Mouse (Mus musculus): ENCODE results near the gene Rab5if. TPM values are rescaled to one million over a fixed set of nuclear protein-coding genes. Genes with fewer than 3 reads are reported as not detected.
"Not testable (repeated sequence)": the region's sequence is repeated elsewhere in the genome, so short reads cannot be mapped to it uniquely, and the experiment has no call there.

Rab5if gene
- polyA plus RNA-seq, 1 experiment from 2014 or later = 164 TPM

DNA sequence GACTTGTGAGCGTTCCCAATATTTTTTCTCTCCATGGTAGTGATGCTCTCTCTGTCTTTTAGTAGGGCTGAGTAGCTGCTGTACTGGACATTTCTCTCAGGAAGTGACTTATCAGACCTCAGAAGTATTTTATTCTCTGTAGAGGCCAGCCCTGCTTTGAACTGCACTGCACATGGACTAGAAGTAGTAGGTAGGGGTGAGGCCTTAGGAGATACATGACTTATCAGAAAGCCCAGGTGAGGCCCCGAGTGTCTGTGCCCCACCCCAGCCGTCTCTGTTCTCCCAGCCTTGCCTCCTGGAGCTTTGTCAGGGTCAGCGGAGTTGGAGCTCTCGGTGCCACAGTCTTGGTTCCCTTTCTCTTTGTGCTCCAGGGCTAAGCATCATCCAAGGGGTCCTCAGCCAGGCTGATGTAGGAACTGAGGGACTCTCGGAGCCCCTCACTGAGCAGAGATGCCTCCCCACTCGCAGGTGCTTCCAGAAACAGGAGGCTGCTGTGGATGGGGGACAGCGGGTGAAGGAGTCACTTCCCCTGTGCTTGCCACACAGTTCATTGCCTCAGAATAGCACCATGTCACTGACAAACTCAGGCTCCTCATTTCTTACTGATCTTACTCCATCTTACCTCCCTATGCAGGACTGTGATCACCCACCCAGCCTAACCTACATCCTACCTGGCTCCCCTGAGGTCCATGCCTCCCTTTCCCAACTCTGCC, 11.3 kb downstream of the Rab5if start:
- H3K36me3 ChIP-seq = peaks cover 29% of the 10 kb centered on the region

DNA sequence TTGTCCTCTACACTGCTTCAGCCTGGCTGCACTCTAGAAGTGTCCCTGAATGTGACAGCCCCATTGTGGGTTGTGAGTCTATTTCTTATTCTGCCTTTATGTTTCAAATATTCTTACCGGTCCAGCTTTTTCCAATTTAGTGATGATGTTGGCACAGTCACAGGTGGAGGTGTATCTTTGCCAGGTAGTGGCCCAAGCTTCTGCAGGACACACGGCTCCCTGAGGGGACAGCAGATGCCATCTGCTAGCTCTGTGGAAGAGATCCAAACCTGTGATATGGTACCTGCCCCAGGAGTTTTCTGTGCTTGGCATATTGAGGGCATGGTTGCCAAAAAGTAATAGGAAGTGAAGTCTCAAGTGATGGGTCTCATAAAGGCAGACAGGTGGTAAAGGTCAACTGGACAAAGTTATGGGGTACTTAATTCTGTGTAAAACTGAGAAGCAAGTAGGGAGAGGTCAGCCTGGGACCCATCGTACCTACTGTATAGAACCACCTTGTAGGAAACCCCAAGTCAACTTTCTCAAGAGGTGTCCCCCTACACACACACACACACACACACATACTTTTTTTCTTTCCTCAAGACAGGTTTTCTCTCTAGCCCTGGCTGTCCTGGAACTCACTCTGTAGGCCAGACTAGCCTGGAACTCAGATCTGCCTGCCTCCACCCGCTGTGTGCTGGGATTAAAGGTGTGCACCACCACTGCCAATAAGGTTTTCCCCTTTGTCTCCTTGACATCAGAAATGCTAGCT, 12.0 kb downstream of the Rab5if start:
- H3K36me3 ChIP-seq = peaks cover 29% of the 10 kb centered on the region
- H3K4me2 ChIP-seq = no peak overlapping the region
- WGBS = 91% methylated on average over 4 of the region's 4 CpGs
- H3K4me3 ChIP-seq = no peak overlapping the region
- H3K27me3 ChIP-seq = no peaks in the 10 kb centered on the region
- H3K9ac ChIP-seq = no peak overlapping the region
- no peak for ATAC-seq (replicated peaks; ENCODE audit: insufficient number of reproducible peaks, insufficient read depth, low FRiP score, low read depth)
- no peak overlapping the region for H3K27ac ChIP-seq
- no peaks in the 10 kb centered on the region for H3K9me3 ChIP-seq (replicated peaks)
- H3K4me1 ChIP-seq (replicated peaks) = peaks cover 6% of the 10 kb centered on the region; the same call in 1 of the 2 replicates

More for the DNA sequence above, 11.3 kb downstream of the Rab5if start:
- H3K4me3 ChIP-seq = no peak overlapping the region
- H3K4me2 ChIP-seq = no peak overlapping the region
- 86% methylated on average over 8 of the region's 8 CpGs for WGBS
- peaks cover 11% of the 10 kb centered on the region; the same call in 1 of the 2 replicates for H3K4me1 ChIP-seq (replicated peaks)
- no peak for ATAC-seq (replicated peaks; ENCODE audit: insufficient number of reproducible peaks, insufficient read depth, low FRiP score, low read depth)
- H3K27me3 ChIP-seq = no peaks in the 10 kb centered on the region
- H3K27ac ChIP-seq = no peak overlapping the region
- H3K9ac ChIP-seq = no peak overlapping the region
- no peaks in the 10 kb centered on the region for H3K9me3 ChIP-seq (replicated peaks)

DNA sequence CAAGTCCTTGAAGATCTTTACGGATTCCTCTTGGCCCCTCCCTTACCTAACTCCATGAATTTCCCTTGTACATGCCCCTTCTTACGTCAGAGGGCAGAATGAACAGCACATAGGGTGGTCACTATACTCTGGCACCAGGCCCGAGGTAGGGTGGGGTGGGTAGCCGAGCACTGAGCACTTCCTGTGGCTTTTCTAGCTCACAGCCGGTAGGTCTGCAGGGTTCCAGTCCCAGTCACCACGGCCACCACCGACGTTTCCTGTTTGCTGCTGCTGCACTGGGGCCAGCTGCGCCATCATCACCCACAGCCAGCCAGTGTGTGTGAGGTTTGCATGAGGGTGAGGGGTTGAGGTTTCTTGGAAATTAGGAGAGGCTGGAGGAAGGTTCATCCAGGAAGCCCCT, 14.8 kb downstream of the Rab5if start:
- ATAC-seq (replicated peaks; ENCODE audit: insufficient number of reproducible peaks, insufficient read depth, low FRiP score, low read depth) = peak; percentile 52; the same call in 1 of the 2 replicates
- no peak overlapping the region for H3K4me3 ChIP-seq
- H3K9me3 ChIP-seq (replicated peaks) = no peaks in the 10 kb centered on the region
- no peak overlapping the region for H3K4me2 ChIP-seq
- WGBS = 49% methylated on average over 9 of the region's 9 CpGs
- H3K9ac ChIP-seq = no peak overlapping the region
- peaks cover 16% of the 10 kb centered on the region for H3K36me3 ChIP-seq
- H3K4me1 ChIP-seq (replicated peaks) = no peaks in the 10 kb centered on the region
- no peaks in the 10 kb centered on the region for H3K27me3 ChIP-seq
- H3K27ac ChIP-seq = no peak overlapping the region

DNA sequence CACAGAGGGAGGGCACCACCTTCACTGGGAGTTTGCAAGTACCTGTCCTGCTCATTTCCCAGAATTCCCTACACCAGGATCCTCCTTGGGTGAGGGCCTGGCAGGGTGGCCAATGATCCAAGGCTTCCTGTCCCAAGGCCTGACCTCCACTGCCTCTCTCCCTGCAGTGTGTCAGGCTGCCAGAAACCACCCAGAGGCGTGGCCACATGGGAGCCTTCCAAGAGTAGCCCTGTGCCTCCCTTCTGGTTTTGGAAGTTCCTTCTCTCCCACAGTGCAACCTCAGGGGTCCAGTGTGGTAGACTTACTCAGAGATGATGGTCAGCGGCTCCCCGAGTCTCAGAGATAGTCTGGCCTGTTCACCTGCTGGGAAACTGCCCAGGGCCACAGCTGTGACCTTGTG, 16.6 kb downstream of the Rab5if start:
- H3K4me2 ChIP-seq = no peak overlapping the region
- 83% methylated on average over 3 of the region's 3 CpGs for WGBS

DNA sequence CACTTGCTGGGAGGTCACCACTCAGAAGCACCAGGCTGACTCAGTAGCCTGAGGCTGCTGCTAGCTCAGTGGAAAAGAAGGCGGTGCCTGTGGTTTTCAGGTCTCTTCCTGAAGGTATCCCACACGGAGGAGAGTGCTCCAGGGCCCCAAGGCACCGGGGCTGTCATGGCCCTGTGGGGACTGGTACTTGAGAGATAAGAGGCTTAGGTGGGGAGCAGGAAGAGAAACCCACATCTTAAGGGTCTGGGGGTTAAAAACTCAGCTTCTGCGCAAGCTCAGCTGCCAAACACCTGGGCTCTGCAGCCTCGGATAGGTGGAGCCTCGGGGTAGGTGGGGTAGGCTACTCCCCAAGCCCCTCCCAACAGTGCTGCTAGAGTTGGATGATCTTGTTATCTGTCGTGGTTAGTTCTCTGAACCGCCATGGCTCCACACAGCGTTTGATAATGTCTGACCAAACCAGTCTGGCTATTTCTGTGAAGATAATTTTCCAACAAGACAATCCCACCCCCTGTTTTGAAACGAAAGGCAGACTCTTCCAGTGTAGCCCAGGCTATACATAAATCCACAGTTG, 19.6 kb downstream of the Rab5if start:
- no peak overlapping the region for H3K4me3 ChIP-seq
- H3K27me3 ChIP-seq = no peaks in the 10 kb centered on the region
- no peaks in the 10 kb centered on the region for H3K9me3 ChIP-seq (replicated peaks)
- no peak overlapping the region for H3K4me2 ChIP-seq
- H3K27ac ChIP-seq = no peak overlapping the region
- no peaks in the 10 kb centered on the region for H3K36me3 ChIP-seq
- no peak overlapping the region for H3K9ac ChIP-seq
- WGBS = 27% methylated on average over 10 of the region's 10 CpGs
- ATAC-seq (replicated peaks; ENCODE audit: insufficient number of reproducible peaks, insufficient read depth, low FRiP score, low read depth) = no peak; the same call in 1 of the 2 replicates
- H3K4me1 ChIP-seq (replicated peaks) = no peaks in the 10 kb centered on the region

More for the DNA sequence above, 16.6 kb downstream of the Rab5if start:
- Histone ChIP-seq H3K9me3 (replicated peaks) (no peaks in the 10 kb centered on the region), H3K27me3 (no peaks in the 10 kb centered on the region), H3K4me1 (replicated peaks) (no peaks in the 10 kb centered on the region), H3K36me3 (peaks cover 4% of the 10 kb centered on the region), H3K4me3 (no peak overlapping the region), H3K9ac (no peak overlapping the region), H3K27ac (no peak overlapping the region)
- no peak for ATAC-seq (replicated peaks; ENCODE audit: insufficient number of reproducible peaks, insufficient read depth, low FRiP score, low read depth)

DNA sequence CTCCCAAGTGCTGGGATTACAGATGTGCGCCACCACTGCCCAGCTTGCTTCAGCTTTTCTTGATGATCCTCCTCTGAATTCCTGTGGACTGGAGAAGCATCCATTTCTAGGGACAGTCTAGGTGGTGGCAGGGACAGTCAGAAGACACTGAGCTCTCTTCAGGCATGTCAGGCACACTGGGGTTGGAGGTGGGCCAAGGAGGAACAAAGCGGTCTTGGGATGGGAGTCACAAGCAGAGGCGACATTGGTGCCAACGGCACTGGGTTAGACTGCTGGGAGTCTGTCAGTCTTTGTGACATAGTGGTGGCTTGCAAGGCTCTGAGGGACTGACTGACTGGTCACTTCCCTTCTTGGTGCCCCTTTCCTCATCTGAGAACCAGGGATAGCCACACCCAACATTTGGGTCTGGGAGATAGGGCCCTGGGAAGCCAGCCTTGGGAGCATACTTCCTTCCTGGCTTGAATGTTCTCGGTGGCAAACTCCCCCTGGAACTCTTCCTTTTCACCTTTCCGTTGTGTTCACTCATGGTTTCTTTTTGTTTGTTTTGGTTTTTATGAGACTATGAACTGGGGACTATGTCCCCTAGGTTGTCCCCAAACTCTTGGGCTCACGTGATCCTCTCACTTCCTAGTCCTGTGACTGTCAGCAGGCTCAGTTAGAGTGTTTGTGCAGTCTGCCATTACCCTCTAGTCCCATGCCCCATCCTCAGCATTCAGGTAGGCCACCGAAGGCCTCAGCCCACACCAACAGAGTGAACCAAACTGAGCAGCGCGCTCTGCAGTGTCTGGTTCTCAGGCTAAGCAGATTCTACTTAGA, 21.7 kb downstream of the Rab5if start:
- Histone ChIP-seq H3K4me1 (replicated peaks) (no peaks in the 10 kb centered on the region), H3K27me3 (no peaks in the 10 kb centered on the region), H3K9ac (no peak overlapping the region), H3K27ac (no peak overlapping the region), H3K4me2 (no peak overlapping the region), H3K9me3 (replicated peaks) (no peaks in the 10 kb centered on the region), H3K36me3 (no peaks in the 10 kb centered on the region), H3K4me3 (no peak overlapping the region)
- no peak for ATAC-seq (replicated peaks; ENCODE audit: insufficient number of reproducible peaks, insufficient read depth, low FRiP score, low read depth)
- 74% methylated on average over 10 of the region's 10 CpGs for WGBS

DNA sequence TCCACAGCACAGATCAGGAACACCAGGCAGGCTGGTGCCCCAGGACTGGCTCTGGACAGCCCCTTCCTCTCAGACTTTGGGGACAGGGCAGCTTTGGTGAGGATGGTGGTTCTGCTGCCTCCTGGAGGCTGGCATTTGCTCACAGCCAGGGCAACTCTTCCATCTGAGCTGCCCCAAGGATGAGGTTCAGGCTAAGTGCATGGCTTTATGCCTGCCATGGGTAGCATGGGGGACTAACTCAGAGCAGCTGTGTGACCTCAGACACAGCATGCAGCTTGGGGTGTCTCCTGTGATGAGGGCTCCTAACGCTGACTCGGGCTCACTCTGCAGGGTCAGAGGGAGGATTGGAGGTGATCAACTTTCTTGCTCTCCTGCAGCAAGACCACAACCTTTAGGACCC, 22.7 kb downstream of the Rab5if start:
- H3K27ac ChIP-seq; H3K4me2 ChIP-seq; H3K4me1 ChIP-seq (replicated peaks); H3K36me3 ChIP-seq; H3K27me3 ChIP-seq; H3K9ac ChIP-seq; H3K9me3 ChIP-seq (replicated peaks); ATAC-seq (replicated peaks; ENCODE audit: insufficient number of reproducible peaks, insufficient read depth, low FRiP score, low read depth): not testable (repeated sequence)
- H3K4me3 ChIP-seq = peak overlapping the region; percentile 20; the same call in 1 of the 2 replicates
- WGBS = 68% methylated on average over 2 of the region's 2 CpGs

DNA sequence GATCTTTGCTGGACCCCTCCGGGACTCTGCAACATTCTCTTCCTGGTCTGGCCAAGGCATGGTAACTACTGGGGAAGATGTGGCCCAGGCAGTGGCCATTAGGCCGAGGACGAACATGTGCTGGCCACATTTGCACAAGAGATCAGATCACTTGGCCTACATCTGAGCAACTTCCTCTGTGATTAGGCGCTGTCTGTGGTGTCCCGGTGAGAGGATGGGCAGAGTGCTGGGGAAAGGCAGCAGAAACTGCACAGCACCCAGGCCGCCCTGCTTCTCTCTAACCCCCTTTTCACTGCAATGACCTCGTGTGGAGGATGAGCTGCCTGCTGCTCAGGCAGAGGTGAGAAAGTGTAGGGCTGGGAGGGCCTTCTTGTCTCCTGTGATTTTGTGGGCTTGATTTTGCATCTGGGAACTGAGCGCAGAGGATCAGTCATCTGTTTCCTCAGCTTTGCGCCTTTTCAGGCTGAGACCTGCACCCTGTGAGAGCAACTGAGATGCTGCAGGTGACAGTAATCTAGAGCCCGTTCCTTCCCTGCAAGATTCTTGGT, 23.2 kb downstream of the Rab5if start:
- H3K36me3 ChIP-seq = no peaks in the 10 kb centered on the region
- WGBS = 70% methylated on average over 10 of the region's 10 CpGs
- H3K9ac ChIP-seq = no peak overlapping the region
- H3K9me3 ChIP-seq (replicated peaks) = no peaks in the 10 kb centered on the region
- no peak overlapping the region for H3K4me2 ChIP-seq
- no peaks in the 10 kb centered on the region for H3K4me1 ChIP-seq (replicated peaks)
- no peak overlapping the region for H3K27ac ChIP-seq
- H3K4me3 ChIP-seq = peak overlapping the region; percentile 20; the same call in 1 of the 2 replicates
- no peak for ATAC-seq (replicated peaks; ENCODE audit: insufficient number of reproducible peaks, insufficient read depth, low FRiP score, low read depth)
- no peaks in the 10 kb centered on the region for H3K27me3 ChIP-seq

DNA sequence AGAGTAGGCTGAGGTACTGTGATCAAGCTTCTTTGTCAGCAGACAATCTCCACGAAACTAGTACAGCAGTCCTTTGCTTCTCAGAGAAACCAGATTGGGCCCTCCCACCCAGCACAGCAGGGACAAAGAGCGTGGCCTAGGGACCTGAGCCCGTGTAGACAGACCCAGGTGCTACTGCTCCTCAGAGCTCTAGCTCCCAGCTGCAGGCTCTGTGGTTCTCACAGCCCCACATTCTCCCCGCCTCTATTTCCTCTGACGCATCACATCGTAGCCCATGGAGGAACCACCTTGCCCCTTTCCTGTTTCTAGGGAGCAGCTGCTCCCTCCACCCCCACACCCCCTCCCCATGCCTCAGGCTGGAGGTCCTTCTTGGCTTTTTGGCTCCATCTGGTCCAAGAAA, 24.1 kb downstream of the Rab5if start, which contains the start of gene Sla2:
Gene Sla2, minus strand, starts transcription at position 176 of the 400 bp plus-strand sequence.
- no peak within 1 kb of the TSS for H3K9ac ChIP-seq
- 53% methylated on average over 6 of the region's 6 CpGs for WGBS
- H3K9me3 ChIP-seq (replicated peaks) = no peaks in the 10 kb centered on the region
- ATAC-seq (replicated peaks; ENCODE audit: insufficient number of reproducible peaks, insufficient read depth, low FRiP score, low read depth) = no peak
- H3K27ac ChIP-seq = no peak within 1 kb of the TSS
- H3K4me2 ChIP-seq = no peak within 1 kb of the TSS
- H3K4me1 ChIP-seq (replicated peaks) = no peaks in the 10 kb centered on the region
- H3K4me3 ChIP-seq = peak within 1 kb of the TSS; percentile 20; the same call in 1 of the 2 replicates
- no peaks in the 10 kb centered on the region for H3K27me3 ChIP-seq
- H3K36me3 ChIP-seq = no peaks in the 10 kb centered on the region

DNA sequence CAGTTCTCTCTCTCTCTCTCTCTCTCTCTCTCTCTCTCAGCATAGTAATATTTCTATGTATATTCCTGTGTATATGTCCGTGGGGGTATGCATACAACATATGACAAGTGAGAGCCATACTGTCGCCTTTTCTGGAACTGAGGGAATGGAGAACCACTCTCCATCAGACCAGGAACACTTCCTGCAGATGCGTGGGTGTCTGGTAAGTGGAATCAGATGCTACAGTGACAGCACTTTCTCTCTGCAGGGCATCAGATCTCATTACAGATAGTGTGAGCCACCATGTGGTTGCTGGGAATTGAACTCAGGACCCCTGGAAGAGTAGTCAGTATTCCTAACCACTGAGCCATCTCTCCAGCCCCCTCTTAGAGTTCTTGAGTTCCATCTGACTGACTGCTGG, 25.6 kb downstream of the Rab5if start:
- ATAC-seq (replicated peaks; ENCODE audit: insufficient number of reproducible peaks, insufficient read depth, low FRiP score, low read depth) = no peak
- Histone ChIP-seq H3K27me3 (no peaks in the 10 kb centered on the region), H3K4me1 (replicated peaks) (no peaks in the 10 kb centered on the region), H3K27ac (no peak overlapping the region), H3K4me2 (no peak overlapping the region), H3K36me3 (no peaks in the 10 kb centered on the region), H3K4me3 (no peak overlapping the region), H3K9ac (no peak overlapping the region), H3K9me3 (replicated peaks) (no peaks in the 10 kb centered on the region)
- 66% methylated on average over 3 of the region's 3 CpGs for WGBS

DNA sequence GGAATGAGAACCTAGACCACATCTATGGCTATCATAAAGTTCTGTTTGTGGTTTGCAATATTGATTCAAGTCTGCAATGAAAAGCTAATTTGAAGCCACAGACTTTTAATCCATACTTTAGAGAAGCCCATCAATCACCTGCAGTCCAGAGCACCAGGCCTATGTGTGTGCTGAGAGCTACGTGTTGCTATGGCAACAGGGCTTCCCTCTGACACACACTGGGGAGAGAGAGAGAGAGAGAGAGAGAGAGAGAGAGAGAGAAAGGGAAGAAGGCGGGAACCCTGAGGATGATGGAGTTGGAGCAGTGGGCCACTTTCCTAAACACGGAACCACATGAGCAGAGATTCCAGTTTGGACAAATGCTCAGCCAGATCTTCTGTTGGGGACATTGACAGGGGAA, 29.3 kb downstream of the Rab5if start:
- no peaks in the 10 kb centered on the region for H3K27me3 ChIP-seq
- H3K27ac ChIP-seq = no peak overlapping the region
- H3K9ac ChIP-seq = no peak overlapping the region
- WGBS = 54% methylated on average over 3 of the region's 3 CpGs
- H3K36me3 ChIP-seq = no peaks in the 10 kb centered on the region
- H3K9me3 ChIP-seq (replicated peaks) = no peaks in the 10 kb centered on the region
- ATAC-seq (replicated peaks; ENCODE audit: insufficient number of reproducible peaks, insufficient read depth, low FRiP score, low read depth) = no peak
- H3K4me1 ChIP-seq (replicated peaks) = no peaks in the 10 kb centered on the region
- no peak overlapping the region for H3K4me3 ChIP-seq
- no peak overlapping the region for H3K4me2 ChIP-seq
